In genomic region chr1:182818931-182819330, GRCm38 (mm10) we compare ENCODE assay signal across 14 mouse cellular contexts. TPM values are rescaled to one million over a fixed set of nuclear protein-coding genes. Genes with fewer than 3 reads are reported as not detected.
DNase-seq lines count a peak whose midpoint lies in the region; ATAC-seq and TF ChIP-seq lines count a peak whose summit lies in the region.
"Had no signal": no experiment of that assay in that cellular context is flagged by ENCODE, and none has a peak within 500 bp of the region (broad histone marks: within the 10 kb centered on the region; RNA-seq: fewer than 3 reads in every experiment).

No protein-coding gene starts in this region.

- no peaks in the 10 kb centered on the region for H3K27me3 ChIP-seq in embryonic facial prominence, embryonic 15.5 days
- H3K27me3 ChIP-seq in embryonic facial prominence, embryonic 10.5 days (replicated peaks; ENCODE audit: low read depth, poor library complexity, severe bottlenecking): no peaks in the 10 kb centered on the region
- no peaks in the 10 kb centered on the region for H3K27me3 ChIP-seq in kidney, embryonic 15.5 days
- no peaks in the 10 kb centered on the region for H3K27me3 ChIP-seq in hindbrain, embryonic 11.5 days (ENCODE audit: control insufficient read depth, insufficient read depth, low read length)
- H3K27me3 ChIP-seq: lung, embryonic 15.5 days had no signal

- TF ChIP-seq CTCF in gastrocnemius, adult 2 months (IDR thresholded peaks at IDR 0.05): no peak

- 45% methylated on average over 10 of the region's 10 CpGs for WGBS in embryonic facial prominence, embryonic 15.5 days
- 50% methylated on average over 10 of the region's 10 CpGs for WGBS in embryonic facial prominence, embryonic 10.5 days
- 16% methylated on average over 10 of the region's 10 CpGs for WGBS in kidney, embryonic 15.5 days
- WGBS in hindbrain, embryonic 11.5 days: 41% methylated on average over 10 of the region's 10 CpGs

- H3K9ac ChIP-seq in embryonic facial prominence, embryonic 15.5 days: no peak overlapping the region; the same call in 1 of the 2 replicates
- no peak overlapping the region for H3K9ac ChIP-seq in kidney, embryonic 15.5 days
- H3K9ac ChIP-seq in hindbrain, embryonic 11.5 days (ENCODE audit: low read depth, low read length): 0 out of 2 replicates have a peak overlapping the region, but pooled peaks have one; percentile 2
- H3K9ac ChIP-seq: lung, embryonic 15.5 days had no signal

- 0 out of 2 replicates have a peak overlapping the region, but pooled peaks have one; percentile 1 for H3K4me2 ChIP-seq in embryonic facial prominence, embryonic 15.5 days (replicated peaks)
- peak overlapping the region; percentile 36 for H3K4me2 ChIP-seq in kidney, embryonic 15.5 days
- H3K4me2 ChIP-seq in hindbrain, embryonic 11.5 days (replicated peaks; ENCODE audit: low read depth, low read length): no peak overlapping the region
- H3K4me2 ChIP-seq: lung, embryonic 15.5 days had no signal

- no peak overlapping the region for H3K4me3 ChIP-seq in embryonic facial prominence, embryonic 15.5 days (replicated peaks)
- no peak overlapping the region for H3K4me3 ChIP-seq in embryonic facial prominence, embryonic 10.5 days
- H3K4me3 ChIP-seq in kidney, embryonic 15.5 days (replicated peaks): no peak overlapping the region
- no peak overlapping the region for H3K4me3 ChIP-seq in hindbrain, embryonic 11.5 days (ENCODE audit: low read depth, low read length)
- no peak overlapping the region for H3K4me3 ChIP-seq in gastrocnemius, adult 2 months
- H3K4me3 ChIP-seq: forebrain, embryonic 10.5 days; lung, embryonic 15.5 days had no signal

- no peak for ATAC-seq in embryonic facial prominence, embryonic 15.5 days (ENCODE audit: insufficient number of reproducible peaks, low FRiP score, low TSS enrichment, low read depth)
- ATAC-seq in kidney, embryonic 15.5 days (replicated peaks; ENCODE audit: low FRiP score): peak; percentile 88
- ATAC-seq in hindbrain, embryonic 11.5 days (ENCODE audit: low FRiP score): peak; percentile 33

- no peaks in the 10 kb centered on the region for H3K36me3 ChIP-seq in embryonic facial prominence, embryonic 15.5 days
- H3K36me3 ChIP-seq in embryonic facial prominence, embryonic 10.5 days (replicated peaks): no peaks in the 10 kb centered on the region
- no peaks in the 10 kb centered on the region for H3K36me3 ChIP-seq in kidney, embryonic 15.5 days
- no peaks in the 10 kb centered on the region for H3K36me3 ChIP-seq in hindbrain, embryonic 11.5 days (ENCODE audit: control insufficient read depth, insufficient read depth, low read length)
- H3K36me3 ChIP-seq: forebrain, embryonic 10.5 days; lung, embryonic 15.5 days had no signal

- H3K9me3 ChIP-seq in embryonic facial prominence, embryonic 15.5 days (replicated peaks): no peaks in the 10 kb centered on the region
- no peaks in the 10 kb centered on the region for H3K9me3 ChIP-seq in embryonic facial prominence, embryonic 10.5 days
- no peaks in the 10 kb centered on the region for H3K9me3 ChIP-seq in kidney, embryonic 15.5 days (replicated peaks)
- H3K9me3 ChIP-seq in hindbrain, embryonic 11.5 days (ENCODE audit: control insufficient read depth, low read length): no peaks in the 10 kb centered on the region
- H3K9me3 ChIP-seq: lung, embryonic 15.5 days had no signal

- no peak overlapping the region for H3K27ac ChIP-seq in embryonic facial prominence, embryonic 15.5 days (replicated peaks)
- no peak overlapping the region for H3K27ac ChIP-seq in embryonic facial prominence, embryonic 10.5 days (replicated peaks)
- H3K27ac ChIP-seq in kidney, embryonic 15.5 days: peak overlapping the region; percentile 60
- no peak overlapping the region for H3K27ac ChIP-seq in hindbrain, embryonic 11.5 days (ENCODE audit: low read depth, low read length)
- H3K27ac ChIP-seq in gastrocnemius, adult 2 months: no peak overlapping the region
- H3K27ac ChIP-seq: forebrain, embryonic 10.5 days; lung, embryonic 15.5 days had no signal

- 0 out of 2 replicates have a peak, but pooled peaks cover 6% of the 10 kb centered on the region for H3K4me1 ChIP-seq in embryonic facial prominence, embryonic 15.5 days
- peaks cover 21% of the 10 kb centered on the region for H3K4me1 ChIP-seq in embryonic facial prominence, embryonic 10.5 days
- H3K4me1 ChIP-seq in kidney, embryonic 15.5 days: peaks cover 35% of the 10 kb centered on the region
- no peaks in the 10 kb centered on the region for H3K4me1 ChIP-seq in hindbrain, embryonic 11.5 days (replicated peaks; ENCODE audit: control insufficient read depth, insufficient read depth, low read length)

- DNase-seq in embryonic facial prominence, embryonic 10.5 days (ENCODE audit: low spot score): no peak
- DNase-seq in kidney, adult 8-10 months: no peak
- DNase-seq in hindbrain, embryonic 11.5 days (ENCODE audit: low spot score): no peak
- peak; percentile 47 for DNase-seq in mesoderm, embryonic 11.5 days (ENCODE audit: low read depth, low spot score)
- DNase-seq in gastrocnemius, adult 2 months: no peak
- no peak for DNase-seq in right cerebral cortex, postnatal 4 days
- DNase-seq: adrenal gland, postnatal 10 days; gastrocnemius, postnatal 14 days; left cerebral cortex, postnatal 4 days; thymus, postnatal 14 days had no signal

- intact Hi-C loops in gastrocnemius, adult 2 months (cut with DNase I): no loop called here

RNA-seq across cellular contexts. Expression of gene Susd4, which starts 55.3 kb away (rescaled TPM):
- polyA plus RNA-seq in embryonic facial prominence, embryonic 15.5 days (2015; fragmentation: Nextera tagmentation; extraction: Ambion mirVana): 12.6 and 14.8 TPM in 2 replicates
- polyA plus RNA-seq in embryonic facial prominence, embryonic 10.5 days (2016; fragmentation: Nextera tagmentation; extraction: Ambion mirVana): 13.5 and 14.9 TPM in 2 replicates
- 19.8 and 20.0 TPM in 2 replicates for polyA plus RNA-seq in kidney, embryonic 15.5 days (2015; fragmentation: Nextera tagmentation; extraction: Ambion mirVana)
- 25.9 and 27.2 TPM in 2 replicates for polyA plus RNA-seq in hindbrain, embryonic 11.5 days (2014; fragmentation: Nextera tagmentation; extraction: Ambion mirVana)
- total RNA-seq in gastrocnemius, adult 2 months (2021): under 1 TPM; 0.22 to 0.43 TPM
